Mouse (Mus musculus): ENCODE data around the gene Ptpn20.

The Ptpn20 gene

GRCm38 (mm10) chr14:33588951-33589350 lies at the start of gene Ptpn20:
Ptpn20 (plus strand) TSS chr14:33589207.
- no peak for DNase-seq (ENCODE audit: low read depth, low spot score)

DNA sequence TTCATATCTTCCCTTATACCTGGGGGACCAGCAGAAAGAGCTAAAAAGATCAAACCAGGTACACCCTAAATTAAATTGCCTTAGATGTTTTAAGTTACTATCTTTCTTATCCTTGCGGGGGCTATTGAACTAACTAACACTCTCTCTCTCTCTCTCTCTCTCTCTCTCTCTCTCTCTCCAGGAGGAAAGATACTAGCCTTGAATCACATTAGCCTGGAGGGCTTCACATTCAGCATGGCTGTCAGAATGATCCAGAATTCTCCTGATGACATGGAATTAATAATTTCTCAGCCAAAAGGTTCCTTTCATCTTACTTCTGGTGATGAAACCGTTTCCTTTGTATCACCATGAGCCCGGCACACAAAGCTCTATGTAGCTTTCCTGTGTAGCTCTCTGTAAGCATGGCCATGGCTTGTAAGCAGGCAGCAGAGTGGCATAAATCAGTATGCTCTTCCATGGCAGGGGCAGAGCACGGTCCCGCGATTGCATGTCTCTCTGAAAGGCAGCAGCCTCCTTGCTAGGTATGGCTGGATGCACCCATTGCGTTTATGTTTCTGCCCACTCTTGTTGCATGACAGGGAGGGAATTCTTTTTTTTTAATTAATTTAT lies 49.3 kb upstream of the Ptpn20 start:
- DNase-seq (ENCODE audit: low read depth, low spot score), result no peak

DNA sequence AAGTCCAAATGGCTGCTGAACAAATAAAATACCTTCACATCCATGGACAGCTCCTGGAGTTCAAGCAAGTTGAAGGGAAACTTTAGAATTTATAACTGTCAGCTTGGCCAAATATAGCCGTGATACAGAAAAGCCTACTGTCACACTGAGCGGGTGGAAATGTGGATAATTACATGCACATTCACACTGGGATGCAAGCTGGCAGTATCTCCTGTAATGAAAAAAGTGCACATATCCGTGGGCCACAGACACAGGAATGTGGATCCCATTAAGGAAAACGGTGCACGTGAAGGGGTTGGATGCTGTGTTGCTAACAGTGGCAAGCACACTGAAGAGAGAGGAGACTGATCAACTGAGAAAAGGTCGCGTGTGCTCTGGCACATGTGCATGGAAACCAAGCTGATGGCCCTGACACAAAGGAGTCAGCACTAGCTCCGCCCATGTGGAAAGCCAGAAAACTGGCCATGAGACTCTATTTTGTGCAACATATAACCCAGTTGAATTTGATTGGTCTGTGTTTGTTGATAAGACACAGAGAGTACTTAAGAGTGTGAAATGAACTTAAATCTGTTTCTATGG lies 43.4 kb upstream of the Ptpn20 start:
- DNase-seq (ENCODE audit: low read depth, low spot score), result peak; percentile 77

DNA sequence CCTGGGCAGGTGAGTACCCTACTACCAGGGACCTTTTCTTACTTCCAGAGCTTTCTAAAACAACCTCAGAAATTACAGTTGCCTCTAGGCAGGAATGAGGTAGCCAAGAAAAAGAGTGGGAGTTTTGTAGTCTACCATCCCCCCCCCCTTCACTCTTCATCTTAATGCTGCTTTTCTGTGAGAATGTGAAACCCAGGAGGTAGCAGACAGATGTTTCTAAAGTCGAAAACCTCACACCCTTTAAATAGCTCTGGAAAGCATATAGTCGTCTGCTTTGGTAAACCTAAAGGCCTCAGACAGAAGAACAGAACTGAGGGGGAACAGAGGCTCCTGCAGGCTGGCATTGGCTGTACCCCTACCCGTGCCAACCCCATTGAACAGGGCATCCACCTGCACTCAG lies 40.4 kb upstream of the Ptpn20 start:
- DNase-seq (ENCODE audit: low read depth, low spot score), result peak; percentile 79

- DNase-seq (ENCODE audit: low read depth, low spot score), result peak; percentile 88
Observed at GRCm38 (mm10) chr14:33549856-33550255, 39.2 kb upstream of the Ptpn20 start.

- no peak for DNase-seq (ENCODE audit: low read depth, low spot score)
Observed at GRCm38 (mm10) chr14:33570737-33571136, 18.3 kb upstream of the Ptpn20 start.

DNA sequence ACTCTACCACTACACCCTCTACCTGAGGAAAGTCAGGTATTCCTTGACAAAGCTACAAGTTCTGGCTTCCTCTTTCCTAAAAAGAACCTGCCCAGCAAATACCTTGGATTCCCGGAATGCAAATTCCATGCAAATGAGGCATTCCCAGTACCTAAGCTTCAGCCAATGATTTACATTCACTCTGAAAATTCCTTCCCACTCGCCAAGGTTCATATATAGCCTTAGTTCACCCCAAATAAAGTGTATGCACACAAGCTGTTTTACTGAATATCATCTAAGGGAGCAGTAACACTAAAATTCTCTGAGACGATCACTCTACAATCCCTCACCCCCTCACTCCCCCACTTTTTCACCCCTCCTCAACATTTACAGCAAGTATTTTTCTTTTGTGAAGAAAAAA lies 15.4 kb upstream of the Ptpn20 start:
- DNase-seq (ENCODE audit: low read depth, low spot score), result peak; percentile 50

DNA sequence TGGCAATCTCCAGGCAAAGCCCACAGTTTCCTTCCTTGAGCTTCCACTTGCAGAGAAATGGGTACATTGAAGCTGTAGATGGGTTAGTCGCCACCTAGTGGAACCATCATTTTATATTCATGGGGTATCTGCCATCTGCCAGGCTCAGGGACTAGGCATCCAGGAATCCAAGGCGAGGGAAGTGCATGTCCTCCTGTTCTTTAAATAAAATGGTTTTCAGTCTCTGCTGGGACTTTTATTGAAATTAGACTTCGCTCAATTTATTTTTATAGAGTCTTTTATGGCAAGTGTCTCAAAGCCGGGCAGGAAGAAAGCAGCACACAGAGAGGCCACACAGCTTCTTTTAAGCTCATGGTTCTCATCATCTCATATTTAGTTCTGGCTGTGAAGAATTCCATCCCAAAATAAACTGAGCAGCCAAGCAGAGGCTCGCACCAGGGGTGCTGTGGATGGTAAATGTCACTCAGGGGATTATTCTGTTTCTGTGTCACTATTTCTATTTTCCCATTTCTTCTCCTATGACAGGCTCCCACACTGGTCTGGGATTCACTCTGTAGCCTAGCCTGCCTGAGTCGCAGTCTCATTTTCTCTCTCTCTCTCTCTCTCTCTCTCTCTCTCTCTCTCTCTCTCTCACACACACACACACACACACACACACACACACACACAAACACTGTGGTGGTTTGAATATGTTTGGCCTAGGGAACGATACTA lies 9.1 kb upstream of the Ptpn20 start:
- DNase-seq (ENCODE audit: low read depth, low spot score), result peak; percentile 73

DNA sequence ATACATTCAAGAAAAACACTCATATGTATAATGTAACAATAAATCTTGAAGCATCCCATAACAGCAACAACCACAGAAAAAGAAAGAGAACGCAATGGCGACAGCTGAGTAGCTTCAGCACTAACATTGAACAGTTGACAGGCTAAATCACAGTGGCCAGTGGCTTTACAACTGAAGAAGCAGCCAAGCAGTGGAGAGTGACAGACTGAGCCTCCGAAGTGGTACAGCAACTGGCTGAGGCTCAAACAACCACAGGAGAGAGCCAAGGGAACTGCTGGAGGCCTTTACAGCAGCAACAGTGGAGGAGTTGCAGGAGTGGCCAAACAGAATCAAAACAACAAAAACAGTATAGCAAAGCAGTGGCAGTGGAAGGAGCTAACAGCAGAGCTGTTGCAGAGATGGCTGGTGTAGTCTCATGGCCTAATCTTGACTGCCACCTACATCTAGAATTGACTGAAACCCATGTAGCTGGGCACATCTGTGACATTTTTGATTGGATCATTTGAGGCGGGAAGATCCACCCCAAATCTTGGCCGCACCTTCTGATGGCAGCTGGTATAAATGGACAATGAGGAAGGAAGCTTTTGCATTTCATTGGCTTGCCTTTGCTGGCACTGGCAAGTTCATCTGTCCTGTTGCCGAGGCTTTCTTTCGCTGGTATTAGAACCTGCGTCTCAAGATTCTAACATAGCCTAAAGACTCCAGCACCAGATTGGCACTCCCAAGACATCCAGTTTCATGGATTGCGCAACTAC lies 9.5 kb downstream of the Ptpn20 start:
- DNase-seq (ENCODE audit: low read depth, low spot score), result no peak

DNA sequence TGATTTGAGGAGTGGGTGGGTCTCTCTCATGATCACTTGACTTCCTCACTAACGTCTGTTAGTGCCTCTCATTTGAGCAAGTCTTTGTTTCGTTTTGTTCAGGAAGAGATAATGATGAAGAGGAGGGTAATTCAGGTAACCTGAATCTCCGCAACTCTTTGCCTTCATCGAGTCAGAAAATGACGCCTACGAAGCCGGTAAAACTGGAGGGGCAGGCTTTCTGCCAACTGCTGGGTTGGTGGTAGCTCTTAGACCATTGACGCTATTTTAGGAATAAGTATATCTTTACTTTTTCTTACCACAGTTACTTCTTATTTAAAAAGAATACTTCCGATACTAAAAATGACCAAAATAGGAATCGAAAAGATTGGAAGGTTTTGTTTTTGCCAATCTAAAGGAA lies 18.4 kb downstream of the Ptpn20 start:
- peak; percentile 31 for DNase-seq (ENCODE audit: low read depth, low spot score)

DNA sequence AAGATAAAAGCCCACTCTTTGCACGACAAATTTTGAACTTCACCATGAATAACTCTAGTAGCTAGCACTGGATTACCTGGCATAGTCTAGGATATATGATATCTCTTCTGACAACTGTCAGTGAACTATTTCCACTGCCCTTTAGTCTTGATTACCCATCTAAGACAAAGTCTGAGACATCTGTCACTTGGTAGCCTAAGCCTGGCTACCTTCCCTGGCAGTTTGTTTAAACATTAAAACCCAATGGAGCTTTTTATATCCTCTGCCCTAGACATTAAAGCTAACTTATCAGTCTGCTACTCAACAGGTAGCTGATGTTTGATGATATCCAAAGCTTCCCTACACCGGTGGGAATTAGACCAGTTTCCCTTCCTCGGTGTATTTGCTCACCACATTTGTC lies 36.0 kb downstream of the Ptpn20 start:
- DNase-seq (ENCODE audit: low read depth, low spot score), result no peak

- peak; percentile 57 for DNase-seq (ENCODE audit: low read depth, low spot score)
Observed at GRCm38 (mm10) chr14:33632790-33633372, 43.9 kb downstream of the Ptpn20 start.

- no peak for DNase-seq (ENCODE audit: low read depth, low spot score)
Observed at GRCm38 (mm10) chr14:33634354-33634753, 45.3 kb downstream of the Ptpn20 start.

DNA sequence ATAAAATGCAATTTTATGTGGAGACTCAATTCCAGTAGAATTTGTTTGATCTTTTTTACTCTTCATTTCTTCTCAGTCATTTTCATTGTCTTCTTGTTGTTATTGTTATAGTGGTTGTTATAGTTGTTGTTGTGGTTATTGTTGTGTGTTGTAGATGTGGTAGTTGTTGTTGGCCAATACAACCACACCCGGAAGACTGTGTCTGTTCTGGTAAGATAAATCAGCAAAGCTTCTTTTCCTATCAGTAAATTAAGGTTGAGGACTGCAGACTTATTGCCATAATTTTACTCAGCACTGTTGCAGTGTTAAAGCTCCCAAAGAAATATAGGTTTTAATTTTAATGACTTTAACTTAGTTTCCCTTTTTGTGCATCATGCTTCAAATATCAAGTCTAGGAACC lies 45.8 kb downstream of the Ptpn20 start:
- no peak for DNase-seq (ENCODE audit: low read depth, low spot score)

DNA sequence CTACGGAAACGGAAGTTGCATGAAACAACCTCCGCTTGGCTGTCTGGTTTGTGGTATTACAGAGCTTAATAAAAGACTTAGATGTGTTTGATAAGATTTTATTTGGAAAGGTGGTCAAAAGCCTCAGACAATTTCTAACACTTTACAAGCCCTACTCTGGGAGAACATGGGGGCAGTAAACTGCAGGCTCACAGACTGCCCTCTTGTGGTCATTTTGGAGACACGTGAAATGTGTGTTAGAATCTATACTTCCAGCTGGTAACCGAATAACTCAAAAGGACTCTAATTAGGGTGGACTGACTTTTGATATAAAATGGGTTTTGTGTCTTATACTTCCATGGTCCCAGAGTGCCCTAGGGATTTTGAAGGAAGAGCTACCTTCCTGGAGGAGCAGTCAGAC lies 50.4 kb downstream of the Ptpn20 start:
- DNase-seq (ENCODE audit: low read depth, low spot score), result peak; percentile 58

DNA sequence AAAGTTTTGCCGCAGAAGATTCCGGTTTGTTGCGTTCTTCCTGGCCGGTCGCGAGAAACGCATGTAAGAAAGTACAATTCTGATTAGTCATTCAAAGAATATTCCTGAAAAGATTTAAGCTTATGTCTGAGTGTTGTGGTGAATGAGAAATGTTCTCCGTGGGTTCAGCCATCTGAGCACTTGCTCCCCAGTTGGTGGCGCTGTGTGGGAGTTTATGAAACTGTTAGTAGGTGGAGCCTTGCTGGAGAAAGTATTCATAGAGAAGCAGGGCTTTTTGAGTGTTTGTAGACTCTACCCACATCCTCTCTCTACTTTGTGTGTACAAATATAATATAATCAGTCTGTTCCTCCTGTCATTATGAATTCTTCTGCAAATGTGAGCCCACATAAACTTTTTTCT lies 61.7 kb downstream of the Ptpn20 start:
- DNase-seq (ENCODE audit: low read depth, low spot score), result peak; percentile 30

GRCm38 (mm10) chr14:33657471-33657901 lies 68.5 kb downstream of the Ptpn20 start:
- no peak for DNase-seq (ENCODE audit: low read depth, low spot score)

GRCm38 (mm10) chr14:33658331-33658730 lies 69.3 kb downstream of the Ptpn20 start:
- DNase-seq (ENCODE audit: low read depth, low spot score), result no peak

DNA sequence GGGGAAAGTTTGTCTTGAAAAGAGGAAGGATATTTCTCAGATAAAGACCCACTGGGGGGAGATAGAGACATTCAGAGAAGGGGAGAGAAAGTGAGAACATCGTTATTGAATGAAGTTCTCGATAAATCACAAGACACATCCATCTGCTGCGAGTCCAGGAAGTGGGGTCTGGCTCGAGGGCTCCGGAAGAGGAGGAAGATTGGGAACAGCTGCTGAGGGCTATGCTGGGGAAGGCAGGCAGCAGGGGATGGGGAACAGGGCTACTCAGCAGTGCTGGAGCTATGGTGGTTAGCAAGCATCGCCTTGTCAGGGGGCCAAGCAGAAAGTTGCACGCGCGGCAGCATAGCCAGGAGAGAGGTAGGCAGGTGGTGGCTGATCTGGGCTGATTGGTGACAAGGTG lies 73.1 kb downstream of the Ptpn20 start:
- DNase-seq (ENCODE audit: low read depth, low spot score), result no peak

DNA sequence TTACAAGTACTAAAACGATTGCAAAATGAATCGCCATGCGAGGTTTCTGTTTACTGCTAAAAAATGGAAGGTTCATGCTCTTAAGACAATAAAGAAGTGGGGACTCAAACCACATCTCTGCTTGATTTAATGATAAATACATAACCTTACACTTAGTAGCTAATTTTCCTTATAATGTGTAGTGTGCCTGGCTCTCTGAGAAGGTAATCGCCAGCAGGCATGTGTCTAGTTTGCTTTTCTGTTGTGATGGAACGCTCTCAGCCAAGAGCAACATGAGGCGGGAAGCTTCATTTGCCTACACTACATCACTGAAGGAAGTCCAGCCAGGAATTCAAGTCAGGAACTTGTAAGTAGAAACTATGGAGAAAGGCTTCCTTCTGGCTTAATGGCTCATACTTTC lies 77.3 kb downstream of the Ptpn20 start:
- DNase-seq (ENCODE audit: low read depth, low spot score), result no peak

DNA sequence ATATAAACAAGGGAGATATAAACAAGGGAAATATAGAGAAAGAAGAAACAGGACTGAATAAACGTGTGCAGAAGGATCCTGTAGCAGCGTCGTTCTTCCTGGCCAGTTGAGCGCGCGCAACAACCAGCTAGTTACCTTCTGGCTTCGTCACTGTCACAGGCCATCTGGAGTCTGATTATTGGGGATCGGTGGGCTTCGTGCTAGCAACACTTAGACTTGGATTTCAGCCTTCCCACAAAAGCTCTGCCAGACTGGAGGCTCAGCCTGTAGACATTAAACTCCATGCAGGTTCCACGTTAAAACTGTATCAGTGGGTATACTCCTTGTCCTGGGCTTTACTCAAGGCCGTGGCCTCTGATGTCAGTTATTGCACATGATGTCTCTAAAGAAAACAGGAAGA lies 80.9 kb downstream of the Ptpn20 start:
- no peak for DNase-seq (ENCODE audit: low read depth, low spot score)

All from brain, adult 2 months (tissue).